Mouse (Mus musculus) c-Kit-negative CD71-positive TER-119-positive erythroid progenitor cells, embryonic 14.5 days (primary cell): ENCODE data around the gene Ttpal.

Experiments
- DNase-seq: peaks from one replicate; pipeline ENCODE4 v3.0.0-alpha.2; 2013; ENCODE audit warnings: low read depth, low spot score

The Ttpal gene

GRCm38 (mm10) chr2:163602101-163602971, at the start of gene Ttpal:
TSS of gene Ttpal (plus strand) at chr2:163602314.
- peak; percentile 71 for DNase-seq

- no peak for DNase-seq
Measured at GRCm38 (mm10) chr2:163552518-163552929, 49.6 kb upstream of the Ttpal start.

DNA sequence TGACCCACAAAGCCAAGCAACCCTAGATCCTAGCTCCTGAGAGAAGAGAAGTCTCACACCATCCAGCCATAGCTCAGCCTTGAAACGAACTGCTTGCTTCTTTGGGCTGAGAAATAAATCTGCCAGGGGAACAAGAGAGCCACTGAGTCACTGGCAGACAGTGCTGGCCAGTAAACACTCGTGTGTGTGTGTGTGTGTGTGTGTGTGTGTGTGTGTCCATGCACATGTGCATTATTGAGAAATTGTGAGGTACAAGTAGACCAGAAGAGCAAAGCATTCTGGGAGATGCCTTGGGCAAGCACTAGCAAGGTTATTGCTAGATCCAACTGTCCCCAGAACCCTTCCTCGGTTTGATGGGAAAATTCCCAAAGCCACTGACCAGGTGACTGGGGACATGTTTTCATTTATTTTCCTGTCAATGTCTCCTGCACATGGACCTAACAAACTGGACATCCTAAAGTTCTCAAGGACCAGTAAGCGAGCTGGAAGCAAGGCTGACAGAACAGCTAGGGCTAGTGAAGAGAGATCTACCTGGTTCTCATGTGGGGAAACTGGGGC, 47.6 kb upstream of the Ttpal start:
- no peak for DNase-seq

GRCm38 (mm10) chr2:163554996-163555395, 47.1 kb upstream of the Ttpal start:
- DNase-seq = no peak

GRCm38 (mm10) chr2:163555417-163555816, 46.7 kb upstream of the Ttpal start:
- DNase-seq = no peak

- DNase-seq = no peak
Measured at GRCm38 (mm10) chr2:163558548-163558947, 43.6 kb upstream of the Ttpal start.

- no peak for DNase-seq
Measured at GRCm38 (mm10) chr2:163559236-163559635, 42.9 kb upstream of the Ttpal start.

GRCm38 (mm10) chr2:163560247-163560646, 41.9 kb upstream of the Ttpal start:
- no peak for DNase-seq

DNA sequence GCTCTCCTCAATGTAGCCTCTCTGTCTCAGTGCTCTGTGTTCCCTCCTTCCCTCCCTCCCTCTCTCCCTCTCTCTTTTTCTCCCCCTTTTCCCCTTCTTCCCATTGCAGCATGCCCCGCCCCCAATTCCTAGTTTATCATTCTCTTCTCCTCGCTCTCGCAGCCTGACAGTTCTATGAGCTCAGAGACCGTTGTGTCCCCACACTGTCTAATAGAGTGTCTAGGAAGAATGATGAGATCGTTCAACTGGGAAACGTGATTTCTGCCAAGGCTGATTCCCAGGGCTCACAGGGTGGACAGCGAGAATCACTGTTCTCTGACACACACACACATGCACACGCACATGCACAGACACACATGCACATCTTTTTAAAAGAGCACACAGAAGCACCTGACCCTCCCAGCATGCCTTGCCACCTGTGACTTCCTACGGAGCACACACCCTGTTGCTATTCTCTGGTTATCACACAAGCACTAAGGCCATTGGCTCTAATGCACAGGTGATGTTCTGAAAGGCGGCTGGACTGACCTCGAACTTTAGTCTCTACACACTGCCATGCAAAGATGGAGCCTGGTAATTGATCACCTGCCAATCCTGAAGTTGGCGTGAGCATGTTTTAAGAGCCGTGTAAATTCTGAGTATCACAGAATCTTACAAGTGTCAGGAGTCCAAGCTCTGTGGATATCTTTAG, 40.7 kb upstream of the Ttpal start:
- no peak for DNase-seq

- DNase-seq = no peak
Measured at GRCm38 (mm10) chr2:163564646-163565045, 37.5 kb upstream of the Ttpal start.

GRCm38 (mm10) chr2:163574321-163574720, 27.8 kb upstream of the Ttpal start:
- DNase-seq = no peak

GRCm38 (mm10) chr2:163575248-163575647, 26.9 kb upstream of the Ttpal start:
- DNase-seq = no peak

DNA sequence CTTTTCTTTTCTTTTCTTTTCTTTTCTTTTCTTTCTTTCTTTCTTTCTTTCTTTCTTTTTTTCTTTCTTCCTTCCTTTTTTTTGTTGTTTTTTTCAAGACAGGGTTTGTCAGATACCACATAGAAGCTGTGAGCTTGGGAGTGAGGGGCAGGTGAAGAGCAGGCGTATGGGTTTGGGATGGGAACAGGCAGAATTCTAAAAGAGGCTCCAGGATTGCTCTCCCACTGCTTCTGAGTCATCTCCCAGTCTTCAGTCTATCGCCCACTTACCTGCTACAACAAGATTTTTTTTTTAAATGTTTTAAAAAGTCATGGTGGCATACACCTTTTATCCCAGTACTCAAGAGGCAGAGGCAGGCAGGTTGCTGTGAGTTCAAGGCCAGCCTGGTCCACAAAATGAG, 24.1 kb upstream of the Ttpal start:
- no peak for DNase-seq

DNA sequence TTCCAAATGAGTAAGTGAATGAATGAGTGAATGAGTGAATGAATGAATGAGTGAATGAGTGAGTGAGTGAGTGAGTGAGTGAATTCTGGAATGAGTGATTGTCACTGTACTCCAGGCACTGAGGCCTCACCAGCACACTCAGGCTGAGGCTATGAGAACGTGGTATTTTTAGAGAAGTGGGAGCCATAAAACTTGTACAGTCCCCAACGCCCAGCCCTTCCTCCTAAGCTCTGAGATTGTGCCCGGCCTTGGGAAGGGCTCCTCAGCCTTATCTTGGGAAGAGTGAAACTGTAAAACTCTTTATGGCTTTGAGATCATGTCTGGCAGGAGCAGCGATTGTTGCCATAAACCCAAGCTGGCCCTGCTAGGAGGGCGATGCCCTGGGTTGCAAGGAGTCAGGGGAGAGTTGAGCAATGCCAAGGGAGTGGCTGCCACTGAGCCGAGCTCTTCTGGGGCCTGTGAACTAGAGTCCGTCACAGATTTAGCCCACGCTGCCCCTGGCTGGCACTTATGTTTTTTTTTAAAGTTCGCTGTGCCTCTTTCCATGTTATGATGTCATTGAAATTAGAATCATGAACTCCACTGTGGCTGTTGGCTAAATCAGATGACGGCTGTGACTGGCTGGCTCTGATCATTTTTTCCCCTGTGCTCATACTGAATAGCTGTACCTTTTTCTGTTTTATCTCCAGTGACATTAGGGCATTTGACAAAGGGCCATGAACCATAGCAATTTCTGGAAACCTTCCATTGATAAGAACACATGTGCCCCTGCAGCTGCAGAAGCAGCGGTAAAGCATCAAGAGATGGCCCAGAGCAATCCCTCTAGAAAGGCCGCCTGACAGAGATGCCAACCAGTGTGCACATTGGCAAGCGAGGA, 21.8 kb upstream of the Ttpal start:
- DNase-seq = no peak

GRCm38 (mm10) chr2:163583226-163584087, 18.7 kb upstream of the Ttpal start:
- DNase-seq = no peak

DNA sequence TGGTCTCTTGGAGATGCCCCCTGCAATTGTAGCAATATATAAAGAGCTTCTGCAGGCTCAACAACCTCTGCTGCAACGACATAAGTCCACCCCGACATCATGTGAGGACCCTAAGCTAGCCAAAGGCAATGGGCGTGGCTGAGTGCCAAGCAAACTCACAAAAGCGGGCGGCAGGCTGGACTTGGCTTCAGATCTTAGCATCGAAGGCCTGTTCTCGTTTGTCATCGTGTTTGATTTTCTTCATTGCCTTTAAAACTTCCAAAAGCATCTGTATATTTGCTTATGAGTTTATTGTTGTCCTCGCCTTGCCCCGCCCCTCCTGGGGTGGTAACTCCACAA, 18.1 kb upstream of the Ttpal start:
- no peak for DNase-seq

DNA sequence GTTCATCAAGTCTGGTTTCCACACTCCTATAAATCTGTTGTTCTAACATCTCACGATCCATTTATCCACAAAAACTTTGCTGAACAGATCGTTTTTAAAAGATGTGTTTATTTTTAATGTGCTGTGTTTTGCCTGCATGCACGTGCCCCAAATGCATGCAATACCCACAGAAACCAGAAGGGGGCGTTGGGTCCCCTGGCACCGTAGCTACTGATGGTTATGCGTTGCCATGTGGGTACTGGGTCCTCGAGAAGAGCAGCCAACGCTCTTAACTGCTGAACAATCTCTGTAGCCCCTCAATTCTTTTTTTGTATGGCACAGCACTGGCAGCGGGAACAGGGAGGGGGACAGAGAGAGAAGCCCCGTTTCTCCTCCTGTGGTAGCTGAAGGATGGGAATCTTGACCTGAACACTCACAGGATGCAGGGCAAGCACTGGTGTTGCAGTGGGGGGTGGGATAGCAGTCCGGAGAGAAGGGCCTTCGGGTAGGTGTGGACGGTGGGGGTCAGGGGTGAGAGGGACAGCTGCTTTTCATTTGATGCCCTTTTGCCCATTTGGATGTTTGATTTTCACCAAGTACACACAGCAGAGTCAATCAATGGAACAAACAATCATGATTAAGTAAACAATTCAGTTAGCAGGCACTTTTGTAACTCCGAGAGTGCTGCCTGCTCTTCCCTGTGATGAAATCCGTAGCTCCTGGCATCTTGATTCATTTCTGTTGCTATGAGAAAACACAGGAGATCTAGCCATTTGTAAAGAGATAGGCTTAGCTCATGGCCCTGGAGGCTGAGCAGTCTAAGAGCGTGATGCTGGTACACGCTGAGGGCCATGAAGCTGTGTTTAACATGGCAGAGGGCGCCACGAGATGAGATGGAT, 15.5 kb upstream of the Ttpal start:
- peak; percentile 24 for DNase-seq

DNA sequence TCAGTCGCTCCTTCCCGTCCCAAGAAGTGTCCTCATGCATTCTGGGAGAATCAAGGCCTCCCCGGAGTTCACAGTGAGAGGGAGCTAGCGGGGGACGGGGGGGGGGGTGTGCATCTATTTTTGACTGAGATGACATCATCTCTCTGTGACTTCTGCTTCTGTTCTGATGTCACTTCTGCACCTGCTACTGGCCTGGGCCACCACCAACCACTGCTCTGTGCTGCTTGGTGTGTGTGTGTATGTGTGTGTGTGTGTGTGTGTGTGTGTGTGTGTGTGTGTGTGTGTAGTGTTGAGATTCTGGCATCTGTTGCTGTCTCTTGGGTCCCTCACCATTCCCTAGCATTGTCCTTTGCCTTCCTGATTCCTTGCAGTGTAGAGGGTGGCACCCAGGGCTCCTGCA, 14.6 kb upstream of the Ttpal start:
- DNase-seq = no peak

- DNase-seq = no peak
Measured at GRCm38 (mm10) chr2:163590211-163590610, 11.9 kb upstream of the Ttpal start.

GRCm38 (mm10) chr2:163590996-163591395, 11.1 kb upstream of the Ttpal start:
- no peak for DNase-seq
